Mouse (Mus musculus) heart, embryonic 12.5 days (tissue): ENCODE data around the gene Iqcn. TPM values are rescaled to one million over a fixed set of nuclear protein-coding genes. Genes with fewer than 3 reads are reported as not detected.
A peak's percentile ranks its signal among the peaks of the same experiment; 100 is the strongest.

Experiments used
- ATAC-seq: fragments of 200-750 bp; cut with Nextera tagmentation; 2 replicates; pipeline ENCODE4 v1.8.0; 2017; ENCODE audit warnings: moderate TSS enrichment, moderate library complexity; ENCODE audit not compliant: insufficient number of reproducible peaks, low FRiP score
- H3K27ac ChIP-seq: fragments of 300-500 bp; sonication (generic); 2 replicates; pipeline ENCODE4 v1.5.1; 2016; ENCODE audit warnings: mild to moderate bottlenecking, moderate library complexity; ENCODE audit not compliant: poor library complexity, severe bottlenecking
- H3K27me3 ChIP-seq: fragments of 300-500 bp; sonication (generic); replicated peaks from 2 replicates; pipeline ENCODE4 v1.6.1; 2016; ENCODE audit warnings: mild to moderate bottlenecking, moderate library complexity
- H3K36me3 ChIP-seq: fragments of 300-500 bp; sonication (generic); 2 replicates; pipeline ENCODE4 v1.6.1; 2016; ENCODE audit warnings: mild to moderate bottlenecking, moderate library complexity
- H3K4me1 ChIP-seq: fragments of 300-500 bp; sonication (generic); replicated peaks from 2 replicates; pipeline ENCODE4 v1.6.1; 2016; ENCODE audit warnings: mild to moderate bottlenecking
- H3K4me2 ChIP-seq: fragments of 300-500 bp; sonication (generic); 2 replicates; pipeline ENCODE4 v1.6.1; 2016; ENCODE audit warnings: mild to moderate bottlenecking, moderate library complexity
- H3K4me3 ChIP-seq: fragments of 300-500 bp; sonication (generic); 2 replicates; pipeline ENCODE4 v1.5.1; 2016; ENCODE audit warnings: mild to moderate bottlenecking
- H3K9ac ChIP-seq: fragments of 300-500 bp; sonication (generic); 2 replicates; pipeline ENCODE4 v1.6.1; 2016; ENCODE audit warnings: mild to moderate bottlenecking, moderate library complexity
- H3K9me3 ChIP-seq: fragments of 300-500 bp; sonication (generic); replicated peaks from 2 replicates; pipeline ENCODE4 v1.6.1; 2016; ENCODE audit warnings: mild to moderate bottlenecking, moderate library complexity
- WGBS: fragments of 180-500 bp; shearing (Covaris S2); methylation state at CpG from one replicate; pipeline ENCODE4 v1.1.7; 2016; 5-methylcytosine and 5-hydroxymethylcytosine counted together
- polyA plus RNA-seq: library from polyadenylated mRNA; unstranded; fragments of >200 nt; fragmentation: Nextera tagmentation; extraction: Ambion mirVana; gene quantifications from 2 replicates; pipeline ENCODE4 v1.2.1, GENCODE M21; 2016

Gene Iqcn
- polyA plus RNA-seq, 1 experiment from 2014 or later = 0.06 TPM

GRCm38 (mm10) chr8:70679404-70679803 is 23.9 kb upstream of the Iqcn start:
- Histone ChIP-seq H3K4me1 (peaks cover 26% of the 10 kb centered on the region), H3K9me3 (no peaks in the 10 kb centered on the region), H3K4me2 (no peak overlapping the region), H3K27ac (no peak overlapping the region), H3K4me3 (no peak overlapping the region), H3K27me3 (no peaks in the 10 kb centered on the region), H3K36me3 (peaks cover 35% of the 10 kb centered on the region), H3K9ac (no peak overlapping the region)
- WGBS = 90% methylated on average over 4 of the region's 4 CpGs
- no peak for ATAC-seq

GRCm38 (mm10) chr8:70680039-70680438 is 23.2 kb upstream of the Iqcn start:
- H3K36me3 ChIP-seq = peaks cover 35% of the 10 kb centered on the region
- no peak overlapping the region for H3K9ac ChIP-seq
- no peak overlapping the region for H3K27ac ChIP-seq
- H3K4me3 ChIP-seq = no peak overlapping the region
- H3K9me3 ChIP-seq = no peaks in the 10 kb centered on the region
- H3K27me3 ChIP-seq = no peaks in the 10 kb centered on the region
- H3K4me1 ChIP-seq = peaks cover 19% of the 10 kb centered on the region
- no peak overlapping the region for H3K4me2 ChIP-seq
- ATAC-seq = no peak
- WGBS = 86% methylated on average over 3 of the region's 3 CpGs

DNA sequence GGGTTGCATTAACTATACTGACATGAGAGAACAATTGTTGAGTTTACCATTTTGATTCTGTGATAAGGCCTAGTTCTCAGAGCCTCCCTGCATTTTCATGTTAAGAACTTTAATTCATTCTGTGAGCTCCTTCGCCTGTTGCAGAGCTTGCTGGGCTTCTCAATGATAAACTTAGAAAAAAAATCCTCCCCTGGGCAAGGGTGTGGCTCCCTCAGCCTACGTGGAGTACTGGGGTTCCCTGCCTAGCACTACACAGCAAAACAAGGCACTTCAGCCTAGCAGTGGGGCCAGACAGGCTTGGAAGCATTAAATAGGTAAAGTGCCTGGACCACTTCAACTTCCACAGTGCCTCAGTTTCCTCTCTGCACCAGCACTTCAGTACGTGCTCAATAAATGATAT is 21.8 kb upstream of the Iqcn start:
- ATAC-seq = no peak
- H3K4me2 ChIP-seq = no peak overlapping the region

DNA sequence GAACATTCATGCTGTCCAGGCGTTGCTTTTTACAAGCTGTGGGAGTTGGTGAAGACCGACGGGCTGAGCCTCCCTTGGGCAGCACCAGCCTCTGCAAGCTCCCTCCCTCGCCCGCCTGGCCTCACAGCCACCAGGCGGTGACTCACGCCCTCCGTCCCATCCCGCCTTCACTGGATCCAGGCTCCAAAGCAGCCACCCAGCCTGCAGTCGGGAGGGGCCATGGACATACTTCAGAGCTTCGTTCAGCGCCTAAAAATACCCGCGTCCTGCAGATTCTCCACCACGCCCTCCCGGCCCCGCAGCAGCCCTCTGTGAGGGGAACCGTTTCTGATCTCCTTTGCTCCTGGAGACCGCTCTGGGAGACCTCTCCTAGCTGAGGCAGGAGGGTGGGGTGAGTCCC is 21.1 kb upstream of the Iqcn start:
- peak overlapping the region; percentile 90 for H3K27ac ChIP-seq
- WGBS = 3% methylated on average over 19 of the region's 19 CpGs
- peak overlapping the region; percentile 11 for H3K4me3 ChIP-seq
- ATAC-seq = peak; percentile 79
- peaks cover 29% of the 10 kb centered on the region for H3K36me3 ChIP-seq
- H3K9ac ChIP-seq = peak overlapping the region; percentile 59
- H3K4me2 ChIP-seq = peak overlapping the region; percentile 48
- peaks cover 14% of the 10 kb centered on the region for H3K4me1 ChIP-seq
- no peaks in the 10 kb centered on the region for H3K9me3 ChIP-seq
- H3K27me3 ChIP-seq = no peaks in the 10 kb centered on the region

More for the DNA sequence above, 21.8 kb upstream of the Iqcn start:
- H3K9me3 ChIP-seq = no peaks in the 10 kb centered on the region
- H3K36me3 ChIP-seq = peaks cover 32% of the 10 kb centered on the region
- peaks cover 14% of the 10 kb centered on the region for H3K4me1 ChIP-seq
- WGBS = 62% methylated on average over 3 of the region's 3 CpGs
- no peak overlapping the region for H3K9ac ChIP-seq
- peak overlapping the region; percentile 90 for H3K27ac ChIP-seq
- no peaks in the 10 kb centered on the region for H3K27me3 ChIP-seq
- H3K4me3 ChIP-seq = no peak overlapping the region

DNA sequence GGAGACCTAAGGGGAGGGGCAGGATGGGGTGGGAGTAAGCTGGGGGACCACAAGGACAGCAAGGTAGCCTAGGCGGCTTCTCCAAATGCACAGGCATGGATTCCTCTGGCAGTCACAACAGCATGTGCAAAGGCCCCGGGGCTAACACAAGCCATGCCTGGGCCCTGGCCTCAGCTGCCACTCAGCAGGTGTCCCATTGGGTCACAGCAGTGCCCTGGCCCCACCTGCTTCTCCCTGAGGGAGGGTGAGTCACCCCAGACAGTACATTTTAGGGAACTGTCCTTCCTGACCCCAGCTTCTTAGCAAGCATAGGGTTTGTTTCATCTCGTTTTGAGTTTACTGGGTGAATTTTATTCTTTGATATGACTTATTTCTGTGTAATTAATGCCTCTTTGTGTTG is 20.6 kb upstream of the Iqcn start:
- H3K9ac ChIP-seq = peak overlapping the region; percentile 59
- peak overlapping the region; percentile 90 for H3K27ac ChIP-seq
- ATAC-seq = peak; percentile 25; the same call in 1 of the 2 replicates
- H3K4me1 ChIP-seq = peaks cover 14% of the 10 kb centered on the region
- peak overlapping the region; percentile 11; the same call in 1 of the 2 replicates for H3K4me3 ChIP-seq
- WGBS = 62% methylated on average over 3 of the region's 3 CpGs
- H3K27me3 ChIP-seq = no peaks in the 10 kb centered on the region
- H3K4me2 ChIP-seq = peak overlapping the region; percentile 48
- H3K9me3 ChIP-seq = no peaks in the 10 kb centered on the region
- H3K36me3 ChIP-seq = peaks cover 24% of the 10 kb centered on the region

- Histone ChIP-seq H3K4me3 (no peak overlapping the region), H3K9ac (no peak overlapping the region), H3K9me3 (no peaks in the 10 kb centered on the region), H3K27me3 (no peaks in the 10 kb centered on the region), H3K4me1 (peaks cover 14% of the 10 kb centered on the region), H3K27ac (no peak overlapping the region), H3K4me2 (no peak overlapping the region), H3K36me3 (peaks cover 8% of the 10 kb centered on the region)
- no peak for ATAC-seq
- 42% methylated on average over 7 of the region's 7 CpGs for WGBS
Observed at GRCm38 (mm10) chr8:70684291-70684690, 19.0 kb upstream of the Iqcn start.

DNA sequence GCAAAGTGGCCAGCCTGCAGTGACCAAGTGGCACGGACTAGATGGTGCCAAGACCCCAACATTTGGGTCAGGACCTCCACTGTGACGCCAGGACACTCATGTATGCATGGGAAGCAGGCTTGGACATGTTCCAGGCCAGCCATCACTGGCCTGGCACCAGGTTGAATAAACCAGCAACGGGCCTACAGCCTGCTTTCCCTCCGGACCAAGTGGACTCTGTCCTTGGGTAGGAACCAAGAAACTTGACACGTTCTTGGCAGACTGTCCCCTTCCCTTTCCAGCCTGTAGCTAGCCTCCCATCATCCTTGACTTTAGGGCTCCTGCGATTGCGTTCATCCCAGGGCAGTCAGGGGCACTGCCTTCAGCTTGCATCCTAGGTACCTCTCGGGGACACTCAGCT is 15.7 kb upstream of the Iqcn start:
- H3K4me3 ChIP-seq = no peak overlapping the region
- no peaks in the 10 kb centered on the region for H3K27me3 ChIP-seq
- H3K27ac ChIP-seq = no peak overlapping the region
- no peak overlapping the region for H3K9ac ChIP-seq
- no peak overlapping the region for H3K4me2 ChIP-seq
- no peaks in the 10 kb centered on the region for H3K36me3 ChIP-seq
- 75% methylated on average over 8 of the region's 8 CpGs for WGBS
- H3K4me1 ChIP-seq = peaks cover 17% of the 10 kb centered on the region
- H3K9me3 ChIP-seq = no peaks in the 10 kb centered on the region
- no peak for ATAC-seq

DNA sequence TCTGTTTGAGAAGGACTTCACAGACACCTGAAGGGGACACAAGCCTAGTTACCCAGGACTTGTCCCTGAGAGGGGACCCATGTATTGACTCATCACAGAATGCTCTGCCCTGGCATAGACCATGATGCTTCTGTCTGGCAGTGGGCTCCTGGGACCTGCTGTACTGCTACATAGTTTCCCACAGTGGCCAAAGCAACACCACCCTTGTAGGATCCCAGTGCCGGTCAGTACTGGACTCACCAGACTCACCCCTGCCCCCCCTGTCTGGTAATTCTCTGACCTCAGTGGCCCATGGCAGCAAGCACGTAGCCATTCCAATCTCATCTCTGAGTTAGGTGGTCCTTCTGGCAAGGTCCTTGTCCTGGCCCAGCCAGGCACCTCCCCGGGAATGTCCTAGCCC is 15.1 kb upstream of the Iqcn start:
- Histone ChIP-seq H3K36me3 (no peaks in the 10 kb centered on the region), H3K4me2 (no peak overlapping the region), H3K9me3 (no peaks in the 10 kb centered on the region), H3K27me3 (no peaks in the 10 kb centered on the region), H3K4me3 (no peak overlapping the region), H3K27ac (no peak overlapping the region), H3K9ac (no peak overlapping the region), H3K4me1 (peaks cover 15% of the 10 kb centered on the region)
- ATAC-seq = no peak
- 73% methylated on average over 3 of the region's 3 CpGs for WGBS

GRCm38 (mm10) chr8:70689892-70690390 is 13.3 kb upstream of the Iqcn start:
- 84% methylated on average over 5 of the region's 5 CpGs for WGBS
- Histone ChIP-seq H3K27ac (no peak overlapping the region), H3K4me2 (no peak overlapping the region)

GRCm38 (mm10) chr8:70691230-70691629 is 12.0 kb upstream of the Iqcn start:
- Histone ChIP-seq H3K4me3 (peak overlapping the region; percentile 33; the same call in 1 of the 2 replicates), H3K9me3 (no peaks in the 10 kb centered on the region), H3K9ac (peak overlapping the region; percentile 73; the same call in 1 of the 2 replicates), H3K36me3 (no peaks in the 10 kb centered on the region), H3K27ac (0 out of 2 replicates have a peak overlapping the region, but pooled peaks have one; percentile 26), H3K4me1 (peaks cover 38% of the 10 kb centered on the region), H3K27me3 (no peaks in the 10 kb centered on the region), H3K4me2 (peak overlapping the region; percentile 72)
- 68% methylated on average over 4 of the region's 4 CpGs for WGBS
- ATAC-seq = no peak

More at GRCm38 (mm10) chr8:70689892-70690390, 13.3 kb upstream of the Iqcn start:
- H3K9me3 ChIP-seq = no peaks in the 10 kb centered on the region
- H3K9ac ChIP-seq = no peak overlapping the region
- ATAC-seq = no peak
- H3K27me3 ChIP-seq = no peaks in the 10 kb centered on the region
- H3K36me3 ChIP-seq = no peaks in the 10 kb centered on the region
- peaks cover 25% of the 10 kb centered on the region for H3K4me1 ChIP-seq
- H3K4me3 ChIP-seq = no peak overlapping the region

DNA sequence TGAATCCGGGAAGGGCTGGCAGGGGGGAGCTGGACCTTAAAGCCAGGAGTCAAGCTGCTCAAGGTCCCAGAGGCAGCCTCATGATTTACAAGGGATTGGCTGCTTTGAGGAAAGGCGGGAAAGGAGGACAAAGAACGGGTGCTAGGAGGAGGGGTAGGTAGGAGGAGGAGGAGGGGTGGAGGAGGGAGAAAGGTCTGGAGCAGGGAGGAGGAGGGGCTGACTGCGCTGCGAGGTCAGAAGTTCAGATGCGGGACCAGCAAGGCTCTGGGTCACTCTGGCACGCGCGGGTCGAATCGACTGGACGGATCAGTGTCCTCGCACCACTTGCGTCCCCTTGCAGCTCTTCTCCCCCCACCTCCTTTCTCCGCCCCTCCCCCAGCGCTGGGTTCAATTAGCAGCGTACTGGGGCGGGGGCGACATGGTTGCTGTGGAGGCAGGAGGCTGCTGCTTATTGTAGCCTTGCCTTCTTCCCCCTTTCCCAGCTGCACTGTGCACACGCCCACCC is 11.5 kb upstream of the Iqcn start:
- Histone ChIP-seq H3K4me3 (peak overlapping the region; percentile 33), H3K9ac (peak overlapping the region; percentile 73), H3K9me3 (no peaks in the 10 kb centered on the region), H3K27me3 (no peaks in the 10 kb centered on the region), H3K4me2 (peak overlapping the region; percentile 72), H3K27ac (peak overlapping the region; percentile 26; the same call in 1 of the 2 replicates), H3K4me1 (peaks cover 42% of the 10 kb centered on the region), H3K36me3 (no peaks in the 10 kb centered on the region)
- peak; percentile 15; the same call in 1 of the 2 replicates for ATAC-seq
- WGBS = 1% methylated on average over 20 of the region's 20 CpGs

DNA sequence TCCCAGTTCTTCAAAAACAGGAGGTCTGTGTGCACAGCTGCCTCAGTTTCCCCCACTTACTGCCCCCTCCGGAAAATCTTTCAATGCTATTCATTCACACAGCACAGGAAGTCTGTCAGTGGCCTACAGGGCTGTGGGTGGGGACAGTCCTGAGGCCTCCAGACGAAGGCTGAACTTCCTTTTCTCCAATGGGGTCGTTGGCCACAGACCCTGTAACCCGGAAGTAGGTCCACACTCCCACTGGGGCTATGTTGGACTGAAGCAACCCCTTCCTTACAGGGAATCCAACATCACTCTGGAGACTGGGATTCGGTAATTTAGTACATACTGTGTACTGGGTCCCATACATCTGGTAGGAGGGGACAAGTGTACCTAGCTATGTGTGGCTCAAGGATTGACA is 9.6 kb upstream of the Iqcn start:
- Histone ChIP-seq H3K9ac (no peak overlapping the region), H3K4me3 (no peak overlapping the region), H3K4me2 (no peak overlapping the region), H3K9me3 (no peaks in the 10 kb centered on the region), H3K27me3 (no peaks in the 10 kb centered on the region), H3K27ac (no peak overlapping the region; the same call in 1 of the 2 replicates), H3K4me1 (peaks cover 57% of the 10 kb centered on the region), H3K36me3 (no peaks in the 10 kb centered on the region)
- 68% methylated on average over 5 of the region's 5 CpGs for WGBS
- no peak for ATAC-seq
